Mouse (Mus musculus) urinary bladder, postnatal 4 days (tissue): ENCODE data around the gene Pappa2.

Source experiments
- DNase-seq, 2 experiments: peaks; one replicate each; pipeline ENCODE4 v3.0.0; 2021 to 2022; ENCODE audit warnings: low spot score in 2 of 2

The Pappa2 gene

DNA sequence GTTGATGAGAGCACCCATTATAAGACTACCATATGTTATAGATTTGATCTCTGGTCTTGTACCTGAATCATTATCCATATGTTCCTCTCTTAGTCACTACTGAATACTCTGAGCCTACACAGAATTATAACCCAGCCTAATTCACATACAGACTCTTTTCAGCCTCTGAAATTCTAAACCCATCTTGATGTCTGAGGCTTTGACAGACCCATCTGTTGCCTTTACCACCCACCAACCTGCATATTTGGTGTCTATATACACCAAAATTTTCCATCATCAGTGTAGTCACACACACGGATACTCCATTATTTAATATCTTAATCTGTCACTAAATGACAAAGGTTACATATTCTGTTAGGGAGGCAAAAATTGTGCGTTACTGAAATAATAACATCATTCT, 69.6 kb downstream of the Pappa2 start:
- no peak for DNase-seq

DNA sequence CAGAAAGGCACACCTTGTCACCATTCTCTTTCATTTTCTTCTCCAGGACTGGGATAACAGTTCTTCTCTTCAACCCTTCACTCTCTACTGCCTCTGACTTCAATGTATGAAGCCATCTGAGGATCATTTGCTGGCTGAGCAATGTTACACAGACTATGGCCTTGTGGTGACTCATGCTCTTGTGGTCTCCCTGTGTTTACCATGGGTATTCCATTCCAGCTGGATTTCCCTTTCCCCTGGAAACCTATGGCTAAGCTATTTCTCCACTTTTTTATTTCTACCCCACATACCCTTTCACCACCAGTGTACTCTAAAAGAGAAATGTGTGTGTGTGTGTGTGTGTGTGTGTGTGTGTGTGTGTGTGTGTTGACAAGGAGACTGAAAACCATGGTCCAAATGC, 83.0 kb downstream of the Pappa2 start:
- no peak for DNase-seq

DNA sequence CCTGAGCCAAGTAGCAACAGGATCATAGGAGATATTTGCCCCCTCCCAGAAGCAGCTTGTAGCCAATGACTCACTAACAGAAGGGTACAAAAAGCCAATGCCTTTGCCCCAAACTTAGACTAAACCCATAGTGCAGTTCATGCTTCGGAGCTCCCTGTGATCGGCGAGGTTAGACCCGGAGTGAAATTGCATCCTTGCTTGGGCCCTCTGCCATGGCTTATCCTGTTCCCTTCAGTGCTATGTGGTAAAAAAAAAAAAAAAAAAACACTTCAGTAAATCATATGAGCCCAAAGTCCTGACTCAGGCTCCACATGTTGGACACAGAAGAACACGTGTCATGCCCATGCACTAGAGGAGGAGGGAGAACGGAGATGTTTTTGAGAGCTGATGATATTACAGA, 85.8 kb downstream of the Pappa2 start:
- no peak for DNase-seq

DNA sequence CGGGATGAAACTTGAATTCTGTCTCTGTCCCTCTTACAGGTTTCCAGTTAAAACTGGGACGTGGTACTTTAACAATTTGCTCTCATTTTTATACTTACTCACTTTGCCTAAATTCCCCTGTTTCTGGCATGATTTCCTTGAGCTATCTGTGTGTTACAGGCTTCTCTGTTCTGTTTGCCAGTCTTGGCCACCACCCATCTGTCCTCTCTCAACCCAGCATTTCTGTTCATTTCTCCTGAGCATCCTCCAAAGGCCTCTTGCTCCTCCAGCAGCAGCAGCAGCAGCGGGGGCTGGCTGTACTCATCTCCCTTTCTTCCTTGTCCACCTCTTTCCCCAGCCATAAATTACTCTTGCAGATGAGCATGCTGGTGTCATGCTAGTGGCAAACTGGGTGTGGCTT, 104.8 kb downstream of the Pappa2 start:
- DNase-seq, result no peak

DNA sequence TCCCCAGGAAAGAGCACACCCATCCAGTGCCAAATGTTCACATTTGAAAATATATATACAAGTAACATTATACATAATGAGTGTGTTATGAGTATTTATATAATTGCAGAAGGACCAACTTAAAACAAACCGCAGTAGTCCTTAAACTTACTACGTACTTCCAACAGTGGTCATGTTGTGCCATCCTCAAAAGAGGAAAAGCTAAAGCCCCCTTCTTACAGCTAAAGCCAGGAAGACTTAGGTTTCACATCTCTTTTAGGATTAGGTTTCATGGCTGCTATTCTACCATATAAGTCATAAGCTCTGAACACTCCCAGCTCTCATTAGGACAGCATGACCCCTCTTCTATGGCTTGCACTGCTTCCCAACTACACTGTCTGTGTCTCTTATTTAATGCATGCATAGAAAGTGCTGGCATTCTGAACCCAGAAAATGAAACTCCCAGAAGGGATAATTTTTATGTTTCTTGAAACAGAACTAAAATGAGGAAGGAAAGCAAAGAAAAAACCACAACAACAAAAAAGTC, 105.7 kb downstream of the Pappa2 start:
- no peak for DNase-seq

DNA sequence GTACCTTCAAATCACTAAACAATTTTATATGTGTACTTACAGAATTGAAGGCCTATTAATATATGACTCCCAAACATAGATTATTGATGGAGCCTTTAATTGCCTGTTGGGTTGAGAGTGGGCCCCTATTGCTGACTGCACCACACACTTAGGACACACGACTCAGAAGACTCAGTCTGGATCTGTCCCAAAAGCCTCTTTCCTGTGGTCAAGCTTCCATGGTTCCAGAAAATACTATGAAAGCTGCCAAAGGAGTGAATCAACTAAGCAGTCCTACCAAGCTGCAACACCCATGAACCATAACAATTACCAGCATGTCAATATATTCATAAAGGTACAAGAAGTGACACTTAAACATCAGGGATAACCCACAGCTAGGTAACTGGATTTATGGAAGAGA, 106.7 kb downstream of the Pappa2 start:
- DNase-seq, result no peak

DNA sequence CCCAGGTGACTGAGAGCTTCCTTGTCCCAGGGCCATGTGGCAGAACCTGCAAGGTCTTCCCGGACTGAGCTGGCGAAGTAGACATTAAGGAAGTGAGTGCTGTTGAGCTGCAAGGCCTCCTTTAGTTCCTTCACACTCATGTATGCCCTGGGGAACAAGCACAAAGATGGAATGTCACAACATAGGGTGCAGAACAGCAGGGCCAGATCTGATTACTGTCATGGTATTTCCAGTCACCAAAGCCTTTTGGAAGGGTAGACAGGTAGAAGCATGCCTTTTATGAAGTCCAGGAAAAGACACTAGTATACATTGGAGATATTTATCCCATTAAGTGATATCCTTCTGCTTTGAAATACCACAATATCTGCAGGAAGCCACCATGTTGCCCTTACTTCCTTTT, 108.9 kb downstream of the Pappa2 start:
- DNase-seq, result no peak

DNA sequence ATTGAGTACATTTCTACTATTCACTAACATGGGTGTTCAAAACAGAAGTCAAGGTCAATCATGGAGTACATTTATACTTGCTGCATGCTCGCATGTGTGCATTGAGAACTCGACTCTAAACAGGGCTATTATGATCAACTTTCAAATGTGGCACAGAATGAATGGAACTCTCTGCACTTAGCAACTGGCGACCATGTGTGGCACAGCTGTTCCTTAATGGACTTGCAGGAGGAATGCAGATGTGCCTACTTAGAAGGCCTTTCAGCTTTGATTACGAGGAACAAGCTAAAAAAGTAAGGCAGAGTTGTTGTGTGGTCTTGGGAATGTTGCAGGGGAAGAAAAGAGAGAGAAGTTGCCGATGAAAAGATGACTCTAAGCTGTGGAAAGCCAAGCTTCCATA, 120.1 kb downstream of the Pappa2 start:
- DNase-seq, result no peak

DNA sequence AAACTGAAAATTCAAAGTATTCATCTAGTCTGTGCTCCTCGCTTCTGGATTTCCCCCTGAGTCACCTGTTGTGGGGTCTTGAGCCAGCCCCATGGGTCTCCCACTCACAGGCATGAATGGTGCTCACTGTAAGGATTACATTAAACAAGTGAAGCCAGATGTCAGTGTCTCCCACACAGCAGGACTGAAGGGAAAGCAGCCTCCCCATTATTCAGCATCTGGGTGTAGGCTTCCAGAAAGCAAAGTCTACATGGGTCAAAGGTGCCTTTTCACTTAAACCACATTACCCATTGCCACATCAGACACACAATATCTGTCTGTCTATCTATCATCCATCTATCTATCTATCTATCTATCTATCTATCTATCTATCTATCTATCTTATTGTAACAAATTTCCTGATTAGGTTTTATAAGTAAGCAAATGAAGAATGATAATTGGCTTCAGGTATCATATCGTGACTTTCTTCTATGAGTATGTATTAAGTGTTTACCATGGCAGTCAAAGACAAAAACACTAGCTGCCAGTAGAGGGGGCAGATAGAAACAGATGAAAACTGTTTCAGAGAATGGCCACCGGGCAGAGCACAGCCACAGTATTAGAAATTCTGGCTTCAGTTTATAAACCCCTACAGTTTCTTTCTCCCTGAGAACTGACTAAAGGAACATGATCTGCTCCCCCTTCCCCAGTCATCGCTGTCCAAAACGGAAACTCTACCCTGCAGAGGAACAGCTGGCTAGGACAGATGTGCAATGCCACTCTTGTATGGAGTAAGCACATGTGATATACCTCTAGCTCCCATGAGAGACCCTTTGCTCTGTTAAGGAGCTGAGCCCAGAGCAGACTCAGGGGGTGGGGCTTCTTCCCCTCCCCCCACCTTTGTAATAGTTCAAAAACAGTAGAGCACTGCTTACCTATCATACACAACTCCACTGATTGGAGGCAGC, 126.1 kb downstream of the Pappa2 start:
- no peak for DNase-seq

DNA sequence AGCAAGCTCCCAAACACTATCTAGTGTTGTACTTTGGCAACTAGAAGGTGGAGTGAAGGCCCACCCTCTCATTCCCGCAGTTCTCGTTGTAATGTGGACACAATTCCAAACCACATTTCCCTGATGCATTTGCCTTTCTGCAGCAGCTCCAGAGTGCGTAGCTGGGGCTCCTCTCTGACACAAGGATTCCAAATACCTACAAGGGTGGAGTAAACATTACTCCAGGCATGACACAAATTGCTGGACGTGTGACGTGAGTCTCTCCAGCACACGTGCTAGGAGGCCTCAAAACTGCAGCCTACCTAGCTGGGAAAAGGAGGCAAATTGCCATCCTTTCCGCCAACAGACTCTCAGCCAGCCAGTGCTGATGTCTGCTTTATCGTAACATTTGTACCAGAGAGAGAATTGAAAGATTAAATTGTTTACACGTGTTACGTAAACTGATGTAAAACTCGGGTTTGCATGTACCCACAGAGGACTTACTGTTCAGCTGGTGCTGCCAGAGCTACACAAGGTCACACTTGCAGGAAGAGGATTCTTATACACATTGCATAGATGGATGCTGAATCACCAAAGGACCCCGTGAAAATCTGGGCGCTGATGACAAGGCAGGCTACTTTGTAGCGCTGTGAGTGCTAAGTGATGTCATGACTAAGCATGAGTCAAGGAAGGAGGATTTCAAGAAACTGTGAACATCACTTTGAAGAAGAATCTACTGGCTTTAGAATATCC, 127.3 kb downstream of the Pappa2 start:
- DNase-seq, result no peak

DNA sequence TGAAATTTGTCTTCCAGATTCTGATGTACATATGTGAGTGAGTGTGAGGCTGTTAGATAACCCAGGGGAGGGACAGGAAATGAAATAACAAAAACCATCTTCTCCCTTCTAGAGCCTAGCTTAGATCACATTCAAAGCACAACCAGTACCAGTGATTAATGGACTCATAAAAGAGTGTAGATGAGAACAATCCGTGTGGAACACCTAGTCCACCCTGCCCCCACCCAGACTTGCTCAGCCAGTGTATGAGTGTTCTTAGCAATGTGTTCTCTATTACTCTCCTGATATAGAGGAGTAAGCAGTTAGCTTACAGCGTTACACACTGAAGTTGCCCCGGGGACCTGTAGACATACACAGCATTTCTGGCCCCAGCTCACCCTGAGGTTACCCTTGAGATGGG, 129.8 kb downstream of the Pappa2 start:
- DNase-seq, result no peak

DNA sequence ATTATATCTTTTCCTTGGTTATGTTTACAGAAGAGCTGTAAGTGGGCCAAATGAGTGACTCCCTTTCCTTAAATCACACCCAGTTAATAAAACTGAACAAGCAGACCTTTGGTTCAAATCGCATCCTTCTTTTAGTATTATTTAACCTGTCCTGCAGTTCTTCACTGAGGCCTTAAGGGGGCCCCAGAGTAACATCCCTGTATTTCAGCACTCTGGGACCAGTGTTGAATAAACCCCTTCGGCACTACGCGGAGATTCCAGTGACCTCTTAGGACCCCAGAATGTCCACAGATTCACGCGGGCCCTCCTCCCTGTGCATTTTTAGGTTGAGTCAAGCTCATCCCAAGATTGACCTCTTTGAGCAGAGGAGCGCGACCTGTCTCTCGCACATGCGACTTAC, 135.7 kb downstream of the Pappa2 start:
- no peak for DNase-seq

DNA sequence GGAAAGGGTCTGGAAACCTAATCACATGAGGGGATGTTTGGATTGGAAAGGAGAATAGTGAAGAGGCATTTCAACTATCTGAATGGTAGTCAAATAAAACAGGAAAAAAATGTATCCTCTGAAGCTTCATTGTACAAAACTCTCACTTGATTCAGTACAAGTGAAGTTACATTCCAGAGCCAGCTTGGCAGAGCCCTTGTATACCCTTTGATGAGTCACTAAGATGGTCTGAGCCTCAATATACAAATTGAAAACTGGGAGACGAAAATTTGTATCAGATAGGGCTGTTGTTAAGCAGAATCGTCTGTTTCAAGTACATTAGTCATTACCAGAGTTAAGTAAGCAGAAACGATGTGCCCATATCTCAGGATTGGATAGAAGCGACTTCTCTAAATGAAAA, 143.1 kb downstream of the Pappa2 start:
- DNase-seq, result no peak

DNA sequence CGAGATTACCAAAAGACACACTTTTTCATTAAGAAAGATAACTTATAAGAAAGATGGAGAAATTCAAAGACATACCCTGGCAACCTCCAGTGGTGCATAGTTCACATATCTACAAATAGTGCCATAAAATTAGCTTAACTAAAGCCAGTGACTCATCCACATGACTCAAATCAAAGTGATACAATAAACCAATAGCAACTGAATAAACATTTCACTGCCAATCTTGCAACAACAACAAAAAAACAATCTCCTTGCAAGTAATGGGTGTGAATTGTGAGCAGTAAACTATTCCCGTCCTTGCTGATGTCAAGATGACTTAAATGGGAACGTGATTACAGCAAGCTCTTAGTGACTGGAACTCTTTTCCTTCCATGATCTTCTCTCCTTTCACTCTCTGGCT, 150.1 kb downstream of the Pappa2 start:
- DNase-seq, result no peak

DNA sequence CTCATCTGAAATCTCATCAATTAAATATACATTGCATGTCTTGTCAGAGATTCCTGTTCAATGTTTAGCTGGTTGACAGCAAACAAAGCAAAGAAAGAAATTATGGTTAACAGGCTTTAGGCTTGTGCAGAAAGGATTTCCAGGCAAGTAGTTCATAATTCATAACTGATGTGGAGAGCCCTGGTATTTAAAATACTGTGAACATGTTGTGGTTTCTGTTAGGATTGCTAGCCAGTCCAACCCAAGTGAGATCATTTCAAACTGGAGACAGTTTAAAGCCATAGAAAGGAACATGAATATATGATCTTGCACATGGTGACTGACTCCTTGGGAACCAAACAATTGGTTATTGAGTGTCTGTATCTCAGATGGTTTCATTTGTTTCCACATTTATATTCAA, 152.4 kb downstream of the Pappa2 start:
- no peak for DNase-seq

DNA sequence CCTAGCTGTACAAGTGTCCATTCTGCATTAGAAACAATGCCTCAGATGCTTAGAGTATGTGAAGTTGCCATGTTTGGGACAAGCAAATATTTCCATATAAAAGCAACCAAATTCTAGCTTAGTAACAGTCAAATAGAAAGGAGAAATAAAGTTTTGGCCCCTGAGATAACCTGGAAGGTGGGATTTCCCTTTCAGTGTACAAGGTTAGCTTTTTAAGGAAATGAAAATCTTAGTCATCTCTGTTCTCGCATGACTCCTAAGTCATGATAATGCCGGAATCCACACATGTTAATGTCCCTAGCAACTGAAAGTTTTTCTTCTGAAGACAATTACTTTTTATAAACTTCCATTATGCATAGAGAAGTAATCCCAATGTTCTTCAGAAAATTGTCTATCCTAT, 160.6 kb downstream of the Pappa2 start:
- DNase-seq, result no peak

DNA sequence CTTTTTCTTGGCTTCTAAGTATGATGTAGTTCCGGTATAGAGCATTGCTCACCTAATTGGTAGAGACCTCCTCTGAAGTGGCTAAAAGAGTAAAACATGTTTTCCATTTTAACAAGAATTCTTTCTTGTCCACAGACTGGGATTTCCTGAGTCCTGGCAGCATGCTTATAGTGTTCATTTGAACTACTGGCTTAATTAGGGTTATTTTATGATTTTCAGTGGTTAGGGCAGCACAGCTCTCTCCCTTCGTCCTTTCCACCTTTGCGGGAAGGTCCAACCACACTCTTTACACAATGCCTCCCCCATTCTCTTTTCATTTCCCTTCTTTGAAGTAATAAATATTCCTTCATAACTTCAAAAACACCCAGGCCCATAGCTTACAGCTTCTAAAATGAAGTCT, 163.8 kb downstream of the Pappa2 start:
- DNase-seq, result no peak

DNA sequence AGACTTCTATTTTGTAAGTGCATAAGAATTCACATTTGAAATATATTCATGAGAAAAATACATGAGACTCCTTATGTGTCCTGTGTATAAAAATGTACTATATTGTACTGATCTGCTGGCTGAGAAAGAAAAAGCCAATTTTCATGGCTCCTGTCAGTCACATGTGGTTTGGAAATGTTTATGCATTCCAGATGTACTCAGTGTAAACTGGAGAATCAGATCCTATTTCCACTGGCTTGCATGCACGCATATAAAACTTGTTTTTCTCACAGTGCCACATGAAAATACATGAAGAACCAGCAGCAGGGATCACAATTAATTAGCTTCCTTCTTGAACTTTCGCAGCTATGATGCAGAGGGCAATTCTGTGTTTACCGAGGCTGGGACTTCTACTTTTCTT, 168.4 kb downstream of the Pappa2 start:
- DNase-seq, result no peak

DNA sequence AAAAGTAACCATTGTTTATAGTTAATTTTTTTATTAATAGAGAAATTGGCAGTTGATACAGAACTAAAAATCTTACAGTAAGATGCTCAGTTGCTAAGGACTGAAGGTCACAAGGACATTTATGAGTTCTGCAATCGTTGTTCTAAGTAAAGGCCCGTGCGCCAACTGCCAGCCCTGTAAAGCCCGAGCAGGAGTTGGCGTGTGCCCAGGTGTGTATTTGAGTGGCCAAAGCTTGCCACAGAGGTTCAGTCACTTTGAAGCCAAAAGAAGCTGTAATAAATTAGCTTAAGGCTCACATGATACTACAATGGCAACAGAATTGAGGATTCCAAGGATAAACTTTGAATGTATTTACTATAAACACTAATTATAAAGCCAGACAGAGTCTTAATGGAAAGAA, 204.8 kb downstream of the Pappa2 start:
- DNase-seq, result no peak

DNA sequence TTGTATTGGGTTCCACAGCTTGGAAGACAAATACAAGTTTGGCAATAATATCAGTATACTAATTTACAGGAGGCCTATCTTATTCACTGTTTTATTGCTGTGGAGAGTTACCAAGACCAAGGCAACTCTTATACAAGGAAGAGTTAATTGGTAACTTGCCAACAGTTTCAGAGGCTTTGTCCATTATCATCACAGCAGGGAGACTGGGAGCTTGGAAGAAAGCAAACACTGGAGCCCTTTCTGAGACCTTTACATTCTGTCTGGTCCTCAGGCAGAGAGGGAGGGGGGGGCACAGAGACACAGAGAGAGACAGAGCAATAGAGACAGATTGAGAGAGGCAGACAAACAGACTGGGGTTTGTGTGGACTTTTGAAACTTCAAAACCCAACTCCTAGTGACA, 207.2 kb downstream of the Pappa2 start:
- no peak for DNase-seq

DNA sequence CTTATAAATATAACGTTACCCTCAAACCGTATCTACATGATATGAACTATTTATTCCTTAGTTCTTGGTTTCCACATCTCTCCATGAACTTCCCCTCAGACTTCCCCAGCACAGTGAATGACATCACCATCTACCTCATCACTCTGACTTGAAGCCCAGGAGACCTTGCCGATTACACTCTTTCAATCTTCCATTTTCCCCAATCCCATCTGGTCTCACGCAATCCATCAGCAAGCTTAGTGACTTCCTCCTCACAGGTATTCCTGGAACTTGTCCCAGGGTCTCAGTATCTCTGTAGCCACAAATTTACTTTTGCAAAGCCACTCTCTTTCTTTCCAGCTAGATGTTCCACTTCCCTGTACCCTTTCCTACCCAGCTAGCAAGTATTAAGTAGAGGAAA, 209.5 kb downstream of the Pappa2 start:
- DNase-seq, result no peak

DNA sequence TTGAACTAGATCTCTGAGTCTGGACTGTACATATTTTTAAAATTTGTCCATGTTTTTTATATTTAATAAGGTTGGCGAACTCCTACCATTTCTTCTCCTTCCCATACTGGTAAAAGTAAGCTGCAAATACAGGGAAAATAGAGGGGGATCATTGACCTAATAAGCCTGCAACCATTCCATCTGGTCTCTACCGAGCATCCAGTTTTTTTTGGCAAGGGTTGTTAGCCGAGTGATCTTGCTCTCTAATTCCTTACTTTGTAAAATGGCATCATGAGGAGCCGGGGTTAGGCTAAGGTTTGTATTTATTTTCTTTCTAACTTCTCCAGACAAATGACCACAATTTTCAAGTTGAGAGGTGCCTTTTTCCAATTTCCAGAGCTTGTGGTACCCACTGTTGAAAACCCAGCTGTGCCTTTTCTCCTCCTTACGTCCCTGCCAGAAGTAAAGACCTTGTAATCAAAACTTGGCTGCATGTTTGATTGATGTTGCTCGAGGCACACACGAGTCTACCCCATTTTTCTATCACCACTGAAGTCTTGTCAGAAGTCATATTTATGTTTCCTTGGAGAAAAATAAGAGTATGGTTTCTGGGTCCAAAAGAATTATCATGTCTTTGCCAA, 210.1 kb downstream of the Pappa2 start:
- no peak for DNase-seq

DNA sequence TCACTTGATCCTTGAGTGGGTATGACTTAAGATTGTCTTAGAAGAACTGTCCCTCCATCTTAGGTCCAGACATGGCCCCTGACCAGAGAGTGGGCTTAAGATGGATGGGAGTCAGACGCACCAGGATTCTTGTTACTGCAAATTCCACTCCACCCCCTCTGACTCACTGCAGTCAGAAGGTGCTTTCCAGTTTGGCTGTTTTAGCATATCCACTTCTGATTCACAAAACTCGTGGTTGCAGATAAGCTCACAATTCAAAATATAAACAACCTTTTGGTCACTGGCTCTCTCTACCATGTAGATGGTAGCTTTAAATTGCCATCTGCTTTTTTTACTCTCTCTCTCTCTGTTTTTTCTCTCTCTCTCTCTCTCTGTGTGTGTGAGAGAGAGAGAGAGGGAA, 214.4 kb downstream of the Pappa2 start:
- DNase-seq, result no peak
